Mouse (Mus musculus) lung, embryonic 15.5 days (tissue): Measurements from ENCODE around the gene Fam172a. TPM values are rescaled to one million over a fixed set of nuclear protein-coding genes. Genes with fewer than 3 reads are reported as not detected.
"Not testable (repeated sequence)": the region's sequence is repeated elsewhere in the genome, so short reads cannot be mapped to it uniquely, and the experiment has no call there.

Experiments used
- ATAC-seq: fragments of 200-750 bp; cut with Nextera tagmentation; 2 replicates; pipeline ENCODE4 v1.8.0; 2017; ENCODE audit warnings: moderate number of reproducible peaks, borderline replicate concordance; ENCODE audit not compliant: low FRiP score, low TSS enrichment; ENCODE audit errors: extremely low read depth
- H3K27ac ChIP-seq: fragments of 300-500 bp; sonication (generic); 2 replicates; pipeline ENCODE4 v1.5.1; 2015; ENCODE audit warnings: moderate library complexity, mild to moderate bottlenecking, inconsistent platforms
- H3K27me3 ChIP-seq: fragments of 300-500 bp; sonication (generic); 2 replicates; pipeline ENCODE4 v1.6.1; 2015; ENCODE audit warnings: inconsistent platforms
- H3K36me3 ChIP-seq: fragments of 300-500 bp; sonication (generic); 2 replicates; pipeline ENCODE4 v1.6.1; 2015; ENCODE audit warnings: inconsistent platforms
- H3K4me1 ChIP-seq: fragments of 300-500 bp; sonication (generic); 2 replicates; pipeline ENCODE4 v1.6.1; 2015; ENCODE audit warnings: inconsistent platforms
- H3K4me2 ChIP-seq: fragments of 300-500 bp; sonication (generic); 2 replicates; pipeline ENCODE4 v1.6.1; 2015; ENCODE audit warnings: inconsistent platforms, mild to moderate bottlenecking, moderate library complexity
- H3K4me3 ChIP-seq: fragments of 300-500 bp; sonication (generic); 2 replicates; pipeline ENCODE4 v1.5.1; 2015; ENCODE audit warnings: mild to moderate bottlenecking, inconsistent platforms
- H3K9ac ChIP-seq: fragments of 300-500 bp; sonication (generic); 2 replicates; pipeline ENCODE4 v1.6.1; 2015; ENCODE audit warnings: inconsistent platforms
- H3K9me3 ChIP-seq: fragments of 300-500 bp; sonication (generic); 2 replicates; pipeline ENCODE4 v1.6.1; 2016; ENCODE audit warnings: inconsistent platforms
- WGBS: fragments of 180-500 bp; shearing (Covaris S2); methylation state at CpG from one replicate; pipeline ENCODE4 v1.1.7; 2015; 5-methylcytosine and 5-hydroxymethylcytosine counted together
- polyA plus RNA-seq: library from polyadenylated mRNA; unstranded; fragments of >200 nt; fragmentation: Nextera tagmentation; extraction: Ambion mirVana; gene quantifications from 2 replicates; pipeline ENCODE4 v1.2.1, GENCODE M21; 2015

The Fam172a gene
- 31.2 and 32.6 TPM in 2 replicates for polyA plus RNA-seq

GRCm38 (mm10) chr13:77701733-77702132 lies at the start of gene Fam172a:
TSS of gene Fam172a (plus strand) at chr13:77702033.
- no CpG with 5 or more reads among the region's 6 CpGs for WGBS
- not testable (repeated sequence) for H3K4me2 ChIP-seq, H3K9ac ChIP-seq, H3K4me1 ChIP-seq, H3K9me3 ChIP-seq, H3K36me3 ChIP-seq, H3K27me3 ChIP-seq, ATAC-seq, H3K27ac ChIP-seq, H3K4me3 ChIP-seq

- no peaks in the 10 kb centered on the region for H3K36me3 ChIP-seq
- no peak for ATAC-seq
- H3K27ac ChIP-seq = no peak overlapping the region
- no peak overlapping the region for H3K9ac ChIP-seq
- no peaks in the 10 kb centered on the region for H3K27me3 ChIP-seq
- H3K4me2 ChIP-seq = no peak overlapping the region
- no peak overlapping the region for H3K4me3 ChIP-seq
- no peaks in the 10 kb centered on the region for H3K9me3 ChIP-seq
- WGBS = 11% methylated on average over 2 of the region's 2 CpGs
- H3K4me1 ChIP-seq = no peaks in the 10 kb centered on the region
Measured at GRCm38 (mm10) chr13:77688651-77689050, 13.2 kb upstream of the Fam172a start.

DNA sequence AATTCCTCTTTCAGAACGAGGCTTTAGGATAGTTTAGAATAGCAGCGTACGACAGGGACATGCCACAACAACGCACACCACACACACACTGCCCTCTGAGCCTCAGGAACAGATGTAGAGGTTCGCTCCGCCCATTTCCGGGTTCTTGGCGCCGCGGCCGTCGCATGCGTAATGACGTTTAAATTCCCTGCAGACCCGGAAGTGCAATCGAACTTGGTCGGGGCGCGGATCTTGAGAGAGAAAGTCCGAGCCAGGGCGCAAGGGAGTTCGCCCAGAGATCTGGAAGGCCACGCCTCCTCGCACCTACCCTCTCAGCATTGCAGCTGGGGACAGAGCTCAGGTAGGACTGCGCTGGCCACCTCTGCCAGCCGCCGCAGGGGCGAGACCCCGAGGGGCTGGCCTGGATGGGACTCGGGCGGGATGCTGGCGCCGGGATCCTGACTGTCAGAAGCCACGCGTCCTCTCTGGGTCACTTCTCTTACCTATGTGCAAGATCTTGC lies 6.7 kb downstream of the Fam172a start:
- Histone ChIP-seq H3K4me3 (peak overlapping the region; percentile 73), H3K36me3 (no peaks in the 10 kb centered on the region), H3K27ac (no peak overlapping the region), H3K9me3 (no peaks in the 10 kb centered on the region), H3K27me3 (no peaks in the 10 kb centered on the region), H3K9ac (peak overlapping the region; percentile 66), H3K4me2 (peak overlapping the region; percentile 65), H3K4me1 (peaks cover 9% of the 10 kb centered on the region; the same call in 1 of the 2 replicates)
- peak; percentile 98 for ATAC-seq
- WGBS = under 1% methylated on average over 35 of the region's 35 CpGs

- no peaks in the 10 kb centered on the region for H3K9me3 ChIP-seq
- H3K36me3 ChIP-seq = no peaks in the 10 kb centered on the region
- WGBS = 92% methylated on average over 2 of the region's 2 CpGs
- H3K4me2 ChIP-seq = no peak overlapping the region
- H3K27ac ChIP-seq = no peak overlapping the region
- H3K27me3 ChIP-seq = no peaks in the 10 kb centered on the region
- no peak for ATAC-seq
- no peak overlapping the region for H3K4me3 ChIP-seq
- no peaks in the 10 kb centered on the region for H3K4me1 ChIP-seq
- no peak overlapping the region for H3K9ac ChIP-seq
Measured at GRCm38 (mm10) chr13:77717499-77717898, 15.7 kb downstream of the Fam172a start.

- ATAC-seq = no peak
- Histone ChIP-seq H3K27ac (no peak overlapping the region), H3K4me1 (no peaks in the 10 kb centered on the region), H3K9me3 (no peaks in the 10 kb centered on the region), H3K27me3 (no peaks in the 10 kb centered on the region), H3K9ac (no peak overlapping the region), H3K4me2 (no peak overlapping the region), H3K4me3 (no peak overlapping the region), H3K36me3 (no peaks in the 10 kb centered on the region)
Measured at GRCm38 (mm10) chr13:77742822-77743221, 41.0 kb downstream of the Fam172a start.

- WGBS = 74% methylated on average over 2 of the region's 2 CpGs
- H3K4me2 ChIP-seq = no peak overlapping the region
- no peak overlapping the region for H3K4me3 ChIP-seq
- no peaks in the 10 kb centered on the region for H3K4me1 ChIP-seq
- H3K9ac ChIP-seq = no peak overlapping the region
- H3K27me3 ChIP-seq = no peaks in the 10 kb centered on the region
- H3K27ac ChIP-seq = no peak overlapping the region
- H3K9me3 ChIP-seq = no peaks in the 10 kb centered on the region
- no peak for ATAC-seq
- H3K36me3 ChIP-seq = no peaks in the 10 kb centered on the region
Measured at GRCm38 (mm10) chr13:77777606-77778005, 75.8 kb downstream of the Fam172a start.

GRCm38 (mm10) chr13:77807341-77807740 lies 105.5 kb downstream of the Fam172a start:
- H3K4me2 ChIP-seq, H3K9ac ChIP-seq, H3K9me3 ChIP-seq, H3K36me3 ChIP-seq, H3K27ac ChIP-seq, ATAC-seq, H3K4me3 ChIP-seq, H3K4me1 ChIP-seq, H3K27me3 ChIP-seq: not testable (repeated sequence)
- 98% methylated on average over 2 of the region's 2 CpGs for WGBS

DNA sequence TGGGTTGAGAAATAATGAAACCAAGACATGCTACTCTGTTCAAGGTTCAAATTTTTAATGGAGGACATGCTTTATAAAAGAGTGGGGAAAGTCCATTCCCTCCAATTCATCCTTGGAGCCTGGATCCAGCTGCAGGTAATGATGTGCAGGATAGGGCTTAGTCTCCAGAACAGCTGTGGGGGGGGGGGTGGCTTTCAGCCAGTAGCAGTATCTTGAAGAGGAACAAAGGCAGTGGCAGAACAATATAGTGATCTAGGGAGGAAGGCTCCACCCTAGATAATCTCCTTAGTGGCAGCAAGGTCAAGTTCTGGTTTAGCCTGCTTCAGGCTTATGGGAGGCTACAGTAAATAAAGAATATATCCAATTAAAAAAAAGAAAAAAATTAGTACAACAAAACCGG lies 108.6 kb downstream of the Fam172a start:
- Histone ChIP-seq H3K4me3 (no peak overlapping the region), H3K36me3 (no peaks in the 10 kb centered on the region), H3K4me2 (no peak overlapping the region), H3K27ac (no peak overlapping the region), H3K27me3 (no peaks in the 10 kb centered on the region), H3K9me3 (no peaks in the 10 kb centered on the region; the same call in 1 of the 2 replicates), H3K4me1 (no peaks in the 10 kb centered on the region), H3K9ac (no peak overlapping the region)
- WGBS = 78% methylated on average over 1 of the region's 1 CpGs
- no peak for ATAC-seq

- Histone ChIP-seq H3K27ac (no peak overlapping the region), H3K27me3 (no peaks in the 10 kb centered on the region), H3K9me3 (no peaks in the 10 kb centered on the region), H3K9ac (no peak overlapping the region), H3K4me2 (no peak overlapping the region), H3K4me1 (no peaks in the 10 kb centered on the region), H3K4me3 (no peak overlapping the region), H3K36me3 (no peaks in the 10 kb centered on the region)
- no peak for ATAC-seq
- 68% methylated on average over 4 of the region's 4 CpGs for WGBS
Measured at GRCm38 (mm10) chr13:77826138-77826537, 124.3 kb downstream of the Fam172a start.

- Histone ChIP-seq H3K4me2 (no peak overlapping the region), H3K36me3 (no peaks in the 10 kb centered on the region), H3K9ac (no peak overlapping the region), H3K27ac (no peak overlapping the region), H3K4me1 (0 out of 2 replicates have a peak, but pooled peaks cover 3% of the 10 kb centered on the region), H3K4me3 (no peak overlapping the region), H3K9me3 (no peaks in the 10 kb centered on the region), H3K27me3 (no peaks in the 10 kb centered on the region)
- WGBS = 63% methylated on average over 2 of the region's 2 CpGs
- peak; percentile 70; the same call in 1 of the 2 replicates for ATAC-seq
Measured at GRCm38 (mm10) chr13:77843017-77843654, 141.3 kb downstream of the Fam172a start.

DNA sequence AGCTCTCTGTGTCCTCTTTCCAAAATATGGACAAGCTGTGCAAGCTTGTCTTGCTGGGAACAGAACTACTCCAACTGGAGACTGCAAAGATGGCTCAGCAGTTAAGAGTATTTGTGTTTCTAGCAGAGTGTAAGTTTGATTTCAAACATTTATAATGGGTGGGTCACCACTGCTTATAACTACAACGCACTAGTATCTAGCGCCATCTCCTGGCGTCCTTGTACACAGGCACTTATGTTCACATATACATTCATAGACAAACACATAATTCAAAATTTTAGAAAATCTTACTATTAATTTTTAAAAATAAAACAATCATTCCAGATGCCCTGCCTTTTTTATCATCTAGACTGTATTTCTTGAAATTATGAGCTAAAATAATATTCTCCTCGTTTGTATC lies 147.0 kb downstream of the Fam172a start:
- Histone ChIP-seq H3K36me3 (no peaks in the 10 kb centered on the region), H3K4me2 (no peak overlapping the region), H3K9ac (no peak overlapping the region), H3K4me3 (no peak overlapping the region), H3K27ac (no peak overlapping the region), H3K27me3 (no peaks in the 10 kb centered on the region), H3K9me3 (no peaks in the 10 kb centered on the region), H3K4me1 (no peaks in the 10 kb centered on the region)
- ATAC-seq = no peak
- 77% methylated on average over 4 of the region's 4 CpGs for WGBS

DNA sequence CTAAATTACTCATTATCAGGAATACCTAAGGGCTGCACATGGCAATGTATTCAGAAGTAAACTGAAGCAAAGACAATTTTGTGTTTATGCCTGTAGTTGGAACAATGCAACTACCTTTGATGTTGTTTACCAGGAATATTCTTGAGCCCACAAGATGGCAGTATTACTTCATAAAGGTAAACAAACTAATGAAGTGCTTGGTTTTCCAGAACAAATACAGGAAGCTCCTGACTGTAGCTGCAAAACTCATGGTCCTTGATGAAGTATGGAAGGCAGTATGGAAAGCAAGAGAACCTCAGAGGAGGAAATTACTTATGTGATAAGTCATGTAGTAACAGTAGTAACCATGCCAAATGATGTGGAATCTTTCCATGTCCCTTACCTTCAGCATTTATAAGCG lies 163.0 kb downstream of the Fam172a start:
- no peaks in the 10 kb centered on the region for H3K9me3 ChIP-seq
- H3K27me3 ChIP-seq = no peaks in the 10 kb centered on the region
- no peaks in the 10 kb centered on the region for H3K36me3 ChIP-seq
- ATAC-seq = no peak
- no peak overlapping the region for H3K4me2 ChIP-seq
- no peak overlapping the region for H3K9ac ChIP-seq
- H3K27ac ChIP-seq = no peak overlapping the region
- H3K4me1 ChIP-seq = no peaks in the 10 kb centered on the region
- H3K4me3 ChIP-seq = no peak overlapping the region
- WGBS = 81% methylated on average over 1 of the region's 1 CpGs
